15 mouse cellular contexts compared by ENCODE assay signal in the genomic region with DNA sequence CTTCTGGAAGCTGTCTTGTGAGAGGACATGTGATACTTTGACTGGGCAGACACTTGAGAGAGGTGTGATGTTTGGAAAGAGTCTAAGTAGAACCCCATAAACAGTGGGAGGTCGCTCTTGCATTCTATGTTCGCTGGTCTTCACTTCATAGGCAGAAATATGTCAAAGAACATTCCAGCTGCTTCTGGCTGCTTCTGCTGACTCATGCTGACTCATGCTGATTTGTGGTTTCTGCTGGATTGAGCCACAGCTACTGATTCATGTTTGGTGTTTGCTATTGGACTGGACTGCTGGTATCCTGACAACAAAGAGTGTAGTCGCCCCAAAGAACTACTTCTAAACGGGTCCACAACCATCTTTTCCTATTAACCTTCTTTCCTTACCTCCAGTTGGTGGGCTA. TPM values are rescaled to one million over a fixed set of nuclear protein-coding genes. Genes with fewer than 3 reads are reported as not detected.
DNase-seq lines count a peak whose midpoint lies in the region; ATAC-seq and TF ChIP-seq lines count a peak whose summit lies in the region.
"Had no signal": no experiment of that assay in that cellular context is flagged by ENCODE, and none has a peak within 500 bp of the region (broad histone marks: within the 10 kb centered on the region; RNA-seq: fewer than 3 reads in every experiment).

No protein-coding gene starts in this region.

- ATAC-seq in liver, postnatal 0 days = peak; percentile 70
- no peak for ATAC-seq in forebrain, embryonic 12.5 days (ENCODE audit: low FRiP score)
- no peak for ATAC-seq in intestine, embryonic 15.5 days

- H3K27me3 ChIP-seq in heart, embryonic 10.5 days (ENCODE audit: insufficient read depth, poor library complexity, severe bottlenecking) = no peaks in the 10 kb centered on the region
- H3K27me3 ChIP-seq in liver, postnatal 0 days (ENCODE audit: insufficient read depth, low read length) = no peaks in the 10 kb centered on the region
- no peaks in the 10 kb centered on the region for H3K27me3 ChIP-seq in forebrain, embryonic 12.5 days
- H3K27me3 ChIP-seq in intestine, embryonic 15.5 days (replicated peaks) = no peaks in the 10 kb centered on the region
- H3K27me3 ChIP-seq: embryonic facial prominence, embryonic 15.5 days had no signal

- no peak overlapping the region for H3K9ac ChIP-seq in liver, postnatal 0 days (replicated peaks)
- H3K9ac ChIP-seq in forebrain, embryonic 12.5 days = no peak overlapping the region
- no peak overlapping the region for H3K9ac ChIP-seq in intestine, embryonic 15.5 days
- H3K9ac ChIP-seq: embryonic facial prominence, embryonic 15.5 days had no signal

- peaks cover 26% of the 10 kb centered on the region for H3K4me1 ChIP-seq in heart, embryonic 10.5 days
- H3K4me1 ChIP-seq in liver, postnatal 0 days (ENCODE audit: insufficient read depth) = peaks cover 9% of the 10 kb centered on the region
- no peaks in the 10 kb centered on the region for H3K4me1 ChIP-seq in forebrain, embryonic 12.5 days
- no peaks in the 10 kb centered on the region for H3K4me1 ChIP-seq in intestine, embryonic 15.5 days (replicated peaks)

- no peak for TF ChIP-seq CTCF in liver, postnatal 0 days (IDR thresholded peaks at IDR 0.05; ENCODE audit: low read depth)

- no peaks in the 10 kb centered on the region for H3K9me3 ChIP-seq in heart, embryonic 10.5 days
- no peaks in the 10 kb centered on the region for H3K9me3 ChIP-seq in liver, postnatal 0 days (ENCODE audit: low read length)
- H3K9me3 ChIP-seq in forebrain, embryonic 12.5 days = no peaks in the 10 kb centered on the region
- H3K9me3 ChIP-seq in intestine, embryonic 15.5 days = no peaks in the 10 kb centered on the region
- H3K9me3 ChIP-seq: embryonic facial prominence, embryonic 15.5 days; limb, embryonic 10.5 days had no signal

- H3K36me3 ChIP-seq in heart, embryonic 10.5 days = no peaks in the 10 kb centered on the region
- 0 out of 2 replicates have a peak, but pooled peaks cover 2% of the 10 kb centered on the region for H3K36me3 ChIP-seq in liver, postnatal 0 days (replicated peaks; ENCODE audit: insufficient read depth, low read length)
- H3K36me3 ChIP-seq in forebrain, embryonic 12.5 days (replicated peaks) = no peaks in the 10 kb centered on the region
- H3K36me3 ChIP-seq in intestine, embryonic 15.5 days = no peaks in the 10 kb centered on the region
- H3K36me3 ChIP-seq: embryonic facial prominence, embryonic 15.5 days; limb, embryonic 10.5 days had no signal

- WGBS in heart, embryonic 10.5 days = 83% methylated on average over 4 of the region's 4 CpGs
- 71% methylated on average over 4 of the region's 4 CpGs for WGBS in liver, postnatal 0 days (ENCODE audit: insufficient replicate concordance)
- 91% methylated on average over 4 of the region's 4 CpGs for WGBS in forebrain, embryonic 12.5 days
- 82% methylated on average over 4 of the region's 4 CpGs for WGBS in intestine, embryonic 15.5 days

- H3K4me2 ChIP-seq in liver, postnatal 0 days (ENCODE audit: low read depth, low read length) = 0 out of 2 replicates have a peak overlapping the region, but pooled peaks have one; percentile 8
- H3K4me2 ChIP-seq in forebrain, embryonic 12.5 days = no peak overlapping the region
- H3K4me2 ChIP-seq in intestine, embryonic 15.5 days (replicated peaks) = no peak overlapping the region
- H3K4me2 ChIP-seq: embryonic facial prominence, embryonic 15.5 days had no signal

- no peak overlapping the region for H3K27ac ChIP-seq in heart, embryonic 10.5 days
- H3K27ac ChIP-seq in liver, postnatal 0 days (ENCODE audit: low read depth) = no peak overlapping the region
- H3K27ac ChIP-seq in forebrain, embryonic 12.5 days = no peak overlapping the region
- no peak overlapping the region for H3K27ac ChIP-seq in intestine, embryonic 15.5 days
- H3K27ac ChIP-seq: embryonic facial prominence, embryonic 15.5 days; limb, embryonic 10.5 days had no signal

- no peak overlapping the region for H3K4me3 ChIP-seq in heart, embryonic 10.5 days
- H3K4me3 ChIP-seq in liver, postnatal 0 days (ENCODE audit: low read depth, low read length) = no peak overlapping the region
- no peak overlapping the region for H3K4me3 ChIP-seq in forebrain, embryonic 12.5 days (replicated peaks)
- no peak overlapping the region for H3K4me3 ChIP-seq in intestine, embryonic 15.5 days (replicated peaks)
- H3K4me3 ChIP-seq: embryonic facial prominence, embryonic 15.5 days; limb, embryonic 10.5 days had no signal

- intact Hi-C loops in heart, postnatal 25 days (cut with DNase I) = no loop called here

- peak; percentile 84 for DNase-seq in heart, embryonic 10.5 days (ENCODE audit: low spot score)
- DNase-seq in heart, postnatal 25 days (ENCODE audit: low spot score) = no peak
- DNase-seq in MEL-GATA-1-ER (ENCODE audit: extremely low read depth, low read depth) = peak; percentile 58
- DNase-seq in brain, adult 2 months (ENCODE audit: low read depth, low spot score) = peak; percentile 10
- DNase-seq in liver, postnatal 0 days = peak; percentile 73
- DNase-seq in cerebellum, adult 9-11 months = no peak
- DNase-seq: B cell, adult 2 months; cerebellum, postnatal 14 days; gastrocnemius, postnatal 10 days; right cerebral cortex, postnatal 14 days; thymus, adult 2 months had no signal

- TF ChIP-seq EP300 in liver, postnatal 0 days (IDR thresholded peaks at IDR 0.05; ENCODE audit: low read depth) = peak; percentile 84

RNA-seq across cellular contexts. Expression of a gene that starts 20.0 kb away (rescaled TPM):
- 67.2 and 82.4 TPM in 2 replicates for polyA plus RNA-seq in heart, embryonic 10.5 days (2016; fragmentation: Nextera tagmentation; extraction: Ambion mirVana)
- total RNA-seq in heart, postnatal 25 days (2021) = 100 to 1,000 TPM; 297 to 304 TPM
- 47.0 and 50.4 TPM in 2 replicates for polyA plus RNA-seq in liver, postnatal 0 days (2015; fragmentation: Nextera tagmentation; extraction: Ambion mirVana)
- 50.8 and 56.3 TPM in 2 replicates for polyA plus RNA-seq in forebrain, embryonic 12.5 days (2016; fragmentation: Nextera tagmentation; extraction: Ambion mirVana)
- 43.7 and 46.2 TPM in 2 replicates for polyA plus RNA-seq in intestine, embryonic 15.5 days (2015; fragmentation: Nextera tagmentation; extraction: Ambion mirVana)

RNA-seq across cellular contexts. Expression of a gene that starts 28.0 kb away (rescaled TPM):
- polyA plus RNA-seq in heart, embryonic 10.5 days (2016; fragmentation: Nextera tagmentation; extraction: Ambion mirVana) = 113 and 127 TPM in 2 replicates
- total RNA-seq in heart, postnatal 25 days (2021) = 1 to 10 TPM; 1.4 to 1.6 TPM
- 28.8 and 31.4 TPM in 2 replicates for polyA plus RNA-seq in liver, postnatal 0 days (2015; fragmentation: Nextera tagmentation; extraction: Ambion mirVana)
- polyA plus RNA-seq in forebrain, embryonic 12.5 days (2016; fragmentation: Nextera tagmentation; extraction: Ambion mirVana) = 164 and 167 TPM in 2 replicates
- 89.5 and 98.5 TPM in 2 replicates for polyA plus RNA-seq in intestine, embryonic 15.5 days (2015; fragmentation: Nextera tagmentation; extraction: Ambion mirVana)

RNA-seq across cellular contexts. Expression of a gene that starts 58.4 kb away (rescaled TPM):
- polyA plus RNA-seq in heart, embryonic 10.5 days (2016; fragmentation: Nextera tagmentation; extraction: Ambion mirVana) = 3.3 and 4.4 TPM in 2 replicates
- total RNA-seq in heart, postnatal 25 days (2021) = 10 to 100 TPM; 14.7 to 18.2 TPM
- 2.4 and 2.5 TPM in 2 replicates for polyA plus RNA-seq in liver, postnatal 0 days (2015; fragmentation: Nextera tagmentation; extraction: Ambion mirVana)
- 5.5 TPM in 2 replicates for polyA plus RNA-seq in forebrain, embryonic 12.5 days (2016; fragmentation: Nextera tagmentation; extraction: Ambion mirVana)
- 5.1 and 5.4 TPM in 2 replicates for polyA plus RNA-seq in intestine, embryonic 15.5 days (2015; fragmentation: Nextera tagmentation; extraction: Ambion mirVana)

Comparison
In these comparisons a context has a peak if more than half of its experiments do, and no peak if none do; other contexts are left out.
1. DNase-seq: peak in heart, embryonic 10.5 days (single experiment), MEL-GATA-1-ER (single experiment), brain, adult 2 months (single experiment) and liver, postnatal 0 days (single experiment); none in heart, postnatal 25 days (single experiment) and cerebellum, adult 9-11 months (single experiment).